Mouse (Mus musculus) left cerebral cortex, adult 2 months (tissue): Measurements from ENCODE around the gene Dusp27. TPM values are rescaled to one million over a fixed set of nuclear protein-coding genes. Genes with fewer than 3 reads are reported as not detected.

Source experiments
- DNase-seq, 2 experiments: peaks; one replicate each; pipeline ENCODE4 v3.0.0; 2021 to 2022; ENCODE audit warnings: low spot score in 2 of 2, mixed read lengths in 1 of 2; ENCODE audit errors: extremely low spot score in 1 of 2
- H3K27ac ChIP-seq: fragments of 200-600 bp; 2 replicates; pipeline ENCODE4 v1.8.1; 2022
- H3K4me3 ChIP-seq: fragments of 200-600 bp; 2 replicates; pipeline ENCODE4 v1.8.1; 2022
- CTCF ChIP-seq: fragments of 200-600 bp; IDR thresholded peaks from 2 replicates; pipeline ENCODE4 v1.8.1; 2022; ENCODE audit warnings: antibody characterized with exemption, mild to moderate bottlenecking, moderate library complexity
- intact Hi-C: fragments of 180-260 bp; cut with DNase I; formaldehyde crosslinking; loops from one replicate; pipeline ENCODE4 v1.15.1; 2025
- total RNA-seq, 2 experiments: library from RNA; stranded (reverse); gene quantifications; 2 replicates each; pipeline ENCODE4 v1.2.3; 2021

The Dusp27 gene
- total RNA-seq, 2 experiments from 2014 or later: 0.12 to 0.16 TPM

DNA sequence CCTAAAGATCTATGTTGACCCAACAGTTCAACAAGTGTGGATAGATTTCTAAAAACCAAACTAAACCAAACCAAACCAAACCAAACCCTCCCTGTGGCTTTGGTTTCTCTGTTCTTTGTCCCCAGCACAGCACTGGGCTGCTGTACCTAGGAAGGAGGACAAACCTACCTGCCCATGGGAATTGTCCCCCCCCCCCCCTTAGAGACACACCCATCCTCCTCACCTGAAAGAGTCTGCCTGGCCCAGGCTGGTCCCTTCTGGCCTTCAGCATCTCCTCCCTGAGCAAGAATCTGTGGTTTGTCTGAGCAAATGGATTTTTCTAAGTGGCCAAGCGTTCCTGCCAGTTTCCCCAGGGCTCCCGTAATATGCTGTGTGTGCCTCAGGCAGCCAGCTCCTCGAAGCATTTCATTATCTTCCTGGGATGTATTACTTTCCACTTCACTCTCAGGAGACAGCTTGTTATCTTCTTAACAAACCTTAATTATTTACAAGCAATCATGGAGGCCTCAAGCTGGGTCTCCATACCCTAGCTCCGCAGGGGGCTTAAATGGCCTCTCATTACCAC, 12.0 kb upstream of the Dusp27 start:
- Histone ChIP-seq H3K4me3 (no peak overlapping the region), H3K27ac (no peak overlapping the region)
- intact Hi-C loops: no loop called here
- DNase-seq: no peak
- TF ChIP-seq CTCF: no peak

DNA sequence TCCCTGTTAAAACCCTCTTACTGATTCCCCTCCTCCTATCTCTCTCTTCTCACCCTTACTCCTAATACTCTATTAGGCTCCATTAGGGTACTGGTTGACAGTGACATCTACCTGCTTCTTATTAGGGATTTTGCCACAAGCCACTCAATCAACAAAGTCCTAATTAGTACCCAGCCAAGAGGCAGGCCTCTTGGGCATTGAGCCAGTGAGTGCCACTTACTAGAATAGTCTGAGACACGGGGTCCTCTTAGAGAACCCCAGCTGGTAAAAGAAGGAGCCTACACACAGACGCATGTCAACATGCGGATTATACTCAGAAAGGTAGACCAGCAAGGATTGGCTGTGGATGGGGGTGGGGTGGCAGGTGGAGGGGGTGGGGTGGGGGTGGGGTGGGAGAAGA, 11.4 kb upstream of the Dusp27 start:
- TF ChIP-seq CTCF: no peak
- no peak for DNase-seq
- H3K4me3 ChIP-seq: no peak overlapping the region
- intact Hi-C loops: no loop called here
- H3K27ac ChIP-seq: no peak overlapping the region

DNA sequence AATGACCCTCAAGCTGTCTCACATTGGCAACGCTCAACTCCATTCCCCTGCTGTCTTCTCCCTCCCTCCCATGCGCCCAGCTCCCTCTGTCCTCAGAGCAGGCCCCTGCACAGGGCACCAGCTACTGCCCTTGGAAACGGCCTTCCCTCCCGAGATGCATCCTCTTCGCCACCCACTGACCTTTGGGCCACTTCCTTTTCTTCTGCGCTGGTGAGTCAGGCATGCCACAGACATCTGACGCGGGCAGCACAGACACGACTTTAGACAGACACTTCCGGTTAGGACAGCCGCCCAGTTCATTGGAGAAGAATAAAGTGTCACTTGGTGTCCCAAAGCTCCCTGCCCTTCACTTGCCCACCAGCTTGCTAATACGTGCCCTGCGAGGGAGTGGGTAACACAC, 10.4 kb upstream of the Dusp27 start:
- no peak overlapping the region for H3K27ac ChIP-seq
- intact Hi-C loops: no loop called here
- no peak for TF ChIP-seq CTCF
- H3K4me3 ChIP-seq: no peak overlapping the region
- no peak for DNase-seq

DNA sequence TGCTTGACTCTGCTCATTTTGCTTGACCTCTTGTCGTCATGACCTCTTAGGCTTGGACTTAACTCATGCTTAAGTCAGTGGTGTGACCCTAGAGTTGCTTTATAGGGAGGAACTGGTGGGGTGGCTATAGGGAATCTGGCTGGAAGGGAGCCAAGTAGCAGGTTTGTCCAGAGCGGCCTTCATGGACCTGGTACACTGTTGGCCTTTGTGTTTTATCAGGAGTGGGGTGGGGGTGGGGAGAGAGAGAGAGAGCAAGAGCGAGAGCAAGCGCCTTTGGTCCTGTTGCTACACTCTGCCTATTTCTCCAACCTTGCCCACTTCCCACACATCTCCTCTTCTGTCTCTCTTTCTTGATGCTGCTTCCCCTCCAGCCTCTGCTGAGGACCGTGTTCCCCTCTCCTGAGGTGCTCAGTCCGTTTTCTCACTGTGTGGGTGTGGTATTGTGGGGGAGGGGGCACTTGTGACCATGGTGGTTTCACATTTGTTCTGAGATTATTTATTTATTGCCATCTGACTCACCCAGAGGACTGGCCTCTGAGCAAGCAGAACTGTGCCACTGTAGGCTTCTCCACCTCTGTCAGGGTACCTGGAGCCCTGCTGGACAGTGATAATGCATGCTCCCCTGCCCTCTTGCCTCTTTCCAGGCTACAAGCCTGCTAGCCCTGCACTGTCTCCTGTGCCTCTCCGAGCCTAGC, 9.7 kb upstream of the Dusp27 start:
- DNase-seq: no peak
- no peak overlapping the region for H3K4me3 ChIP-seq
- H3K27ac ChIP-seq: no peak overlapping the region
- intact Hi-C loops: no loop called here
- no peak for TF ChIP-seq CTCF

DNA sequence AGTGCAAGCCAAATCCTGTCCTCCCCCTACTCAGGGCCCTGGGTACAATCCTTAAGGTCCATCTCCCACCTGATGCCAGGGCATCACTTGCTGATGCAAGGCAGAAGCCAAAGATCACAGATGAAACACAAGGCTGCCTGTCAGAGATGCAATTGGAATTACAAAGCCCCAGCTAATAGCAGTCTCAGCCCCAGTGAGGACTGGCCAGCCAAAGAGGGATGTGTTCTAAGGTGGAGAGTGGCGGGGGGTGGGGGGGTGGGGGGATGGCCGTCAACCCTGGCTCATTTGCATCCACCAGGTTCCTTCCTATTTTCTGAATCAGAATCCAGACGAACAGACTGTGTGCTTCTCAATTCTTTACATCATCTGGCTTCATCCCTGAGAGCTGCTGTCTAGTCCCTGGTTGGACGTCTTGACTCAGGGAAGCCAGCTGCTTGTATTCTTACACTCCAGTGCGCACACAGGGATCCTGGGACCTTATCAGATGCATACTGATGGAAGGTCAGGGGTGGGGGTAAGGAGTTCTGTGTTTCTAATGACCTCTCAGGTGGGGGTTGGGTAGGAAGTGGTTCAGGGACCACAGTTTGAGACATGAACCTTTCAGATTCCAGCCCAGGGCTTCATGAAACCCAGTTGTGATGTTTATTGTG, 7.5 kb upstream of the Dusp27 start:
- Histone ChIP-seq H3K27ac (no peak overlapping the region), H3K4me3 (no peak overlapping the region)
- no peak for DNase-seq
- no peak for TF ChIP-seq CTCF
- intact Hi-C loops: no loop called here

DNA sequence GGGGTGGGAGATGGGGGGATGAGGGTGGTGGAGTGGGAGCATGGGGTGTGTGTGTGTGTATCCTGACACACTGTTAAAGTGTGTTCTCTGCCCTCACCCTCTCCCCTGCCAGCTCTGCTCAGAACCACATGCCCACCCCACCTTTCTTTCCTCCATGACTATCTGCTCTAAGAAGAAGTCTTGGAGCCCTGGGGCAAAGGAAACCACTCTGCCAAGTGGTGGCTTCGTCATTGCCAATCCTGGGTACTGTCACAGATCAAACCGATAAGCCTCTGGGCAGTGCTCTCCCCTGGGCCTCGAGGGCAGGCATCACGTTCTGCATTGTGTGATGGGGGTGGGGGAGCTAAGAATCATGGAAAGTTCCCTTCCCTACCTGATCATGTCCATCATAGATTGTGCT, 4.6 kb upstream of the Dusp27 start:
- no peak overlapping the region for H3K27ac ChIP-seq
- H3K4me3 ChIP-seq: no peak overlapping the region
- intact Hi-C loops: no loop called here
- DNase-seq: no peak
- no peak for TF ChIP-seq CTCF

DNA sequence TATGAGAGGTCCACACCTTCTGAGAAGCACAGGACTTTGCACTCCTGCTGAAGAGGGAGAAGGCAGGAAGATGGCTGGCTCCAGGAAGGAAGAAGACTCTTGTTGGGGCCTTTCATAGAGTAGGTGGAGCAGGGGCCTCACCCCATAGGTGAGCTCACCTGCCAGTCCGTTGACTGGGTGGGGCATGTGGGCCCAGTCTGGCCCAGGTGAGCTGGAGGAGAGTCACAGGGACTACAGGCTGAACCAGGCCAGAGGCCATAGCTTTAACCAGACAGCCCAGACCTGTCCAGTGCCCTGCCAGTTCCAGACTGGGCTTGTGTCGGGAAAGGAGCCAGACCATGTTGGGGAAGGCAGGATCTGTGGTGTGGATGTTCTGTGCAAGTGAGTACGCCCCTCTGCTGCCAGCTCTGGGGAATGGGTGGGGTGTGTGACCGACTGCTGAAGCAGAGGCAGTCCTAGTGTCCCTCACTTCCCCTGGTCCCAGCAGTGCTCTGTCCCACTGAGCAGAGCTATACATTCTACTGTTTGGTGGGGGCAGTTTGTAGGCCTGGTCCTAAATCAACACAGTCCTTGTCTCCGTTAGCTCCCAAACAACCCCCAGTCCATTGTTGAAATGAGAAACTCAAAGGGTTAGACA, 2.6 kb upstream of the Dusp27 start, which contains the start of gene Gpa33:
Gene Gpa33, plus strand, starts transcription at position 15 of the 637 bp plus-strand sequence.
- no peak for DNase-seq
- intact Hi-C loops: no loop called here
- Histone ChIP-seq H3K27ac (no peak within 1 kb of the TSS), H3K4me3 (no peak within 1 kb of the TSS)
- no peak for TF ChIP-seq CTCF

DNA sequence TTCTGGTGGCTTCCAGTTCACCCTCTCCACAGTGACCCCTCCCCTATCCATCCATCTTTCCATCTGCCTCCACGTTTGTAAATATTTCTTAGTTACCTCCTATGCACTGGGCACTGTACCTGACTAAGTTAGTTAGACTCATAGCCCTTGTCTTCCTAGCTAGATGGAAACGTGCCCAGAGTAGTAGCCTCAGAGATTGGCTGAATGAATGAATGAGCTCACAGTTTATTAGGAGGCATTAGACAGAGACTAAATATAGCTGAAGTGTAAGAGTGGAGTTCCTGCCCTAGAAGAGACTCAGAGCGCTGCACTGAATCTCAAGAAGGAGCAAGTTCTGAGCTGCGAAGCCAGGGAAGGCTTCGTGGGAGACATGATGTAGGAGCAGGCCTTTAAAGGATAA, 829 bp upstream of the Dusp27 start:
- Histone ChIP-seq H3K27ac (no peak overlapping the region), H3K4me3 (no peak overlapping the region)
- intact Hi-C loops: no loop called here
- no peak for TF ChIP-seq CTCF
- no peak for DNase-seq

DNA sequence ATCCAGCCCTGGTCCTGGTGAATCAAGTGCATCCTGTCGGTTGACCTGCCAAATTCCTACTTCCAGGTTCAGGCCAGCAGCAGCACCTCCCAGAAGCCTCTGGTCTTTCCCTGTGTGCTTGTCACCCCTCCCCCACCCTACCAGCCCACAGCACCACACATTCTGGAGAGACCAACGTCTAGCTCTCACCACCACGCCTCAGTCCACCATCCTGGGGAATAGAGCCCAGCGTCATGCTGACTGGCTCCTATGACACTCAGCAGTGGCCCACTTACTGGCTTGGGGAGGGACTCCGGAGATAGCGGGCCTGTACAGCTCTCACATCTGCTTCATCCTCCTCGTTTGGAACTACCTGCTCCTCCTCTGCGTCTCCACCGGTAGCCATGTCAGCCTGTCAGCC, 927 bp downstream of the Dusp27 start:
- intact Hi-C loops: no loop called here
- no peak for TF ChIP-seq CTCF
- no peak for DNase-seq
- Histone ChIP-seq H3K4me3 (no peak overlapping the region), H3K27ac (no peak overlapping the region)

DNA sequence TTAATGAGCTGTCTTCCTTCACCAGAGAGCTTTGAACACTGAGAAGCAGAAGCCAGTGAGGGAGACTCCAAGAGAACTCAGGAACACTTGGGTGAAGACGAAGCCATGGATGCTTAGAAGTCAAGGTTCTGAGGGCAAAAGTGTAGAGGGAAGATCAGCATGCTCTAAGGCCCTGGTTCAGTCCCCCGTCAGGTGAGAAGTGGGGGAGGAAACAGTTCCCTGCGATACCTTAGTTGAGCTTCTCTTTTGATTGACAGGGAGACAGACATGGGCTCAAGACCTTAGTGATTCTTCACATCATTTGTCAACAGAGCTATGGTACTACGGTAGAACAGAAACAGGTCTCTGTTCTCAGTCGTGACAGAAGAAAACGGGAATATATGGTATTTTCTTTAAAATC, 1.4 kb downstream of the Dusp27 start:
- TF ChIP-seq CTCF: no peak
- no peak for DNase-seq
- Histone ChIP-seq H3K4me3 (no peak overlapping the region), H3K27ac (no peak overlapping the region)
- intact Hi-C loops: no loop called here

DNA sequence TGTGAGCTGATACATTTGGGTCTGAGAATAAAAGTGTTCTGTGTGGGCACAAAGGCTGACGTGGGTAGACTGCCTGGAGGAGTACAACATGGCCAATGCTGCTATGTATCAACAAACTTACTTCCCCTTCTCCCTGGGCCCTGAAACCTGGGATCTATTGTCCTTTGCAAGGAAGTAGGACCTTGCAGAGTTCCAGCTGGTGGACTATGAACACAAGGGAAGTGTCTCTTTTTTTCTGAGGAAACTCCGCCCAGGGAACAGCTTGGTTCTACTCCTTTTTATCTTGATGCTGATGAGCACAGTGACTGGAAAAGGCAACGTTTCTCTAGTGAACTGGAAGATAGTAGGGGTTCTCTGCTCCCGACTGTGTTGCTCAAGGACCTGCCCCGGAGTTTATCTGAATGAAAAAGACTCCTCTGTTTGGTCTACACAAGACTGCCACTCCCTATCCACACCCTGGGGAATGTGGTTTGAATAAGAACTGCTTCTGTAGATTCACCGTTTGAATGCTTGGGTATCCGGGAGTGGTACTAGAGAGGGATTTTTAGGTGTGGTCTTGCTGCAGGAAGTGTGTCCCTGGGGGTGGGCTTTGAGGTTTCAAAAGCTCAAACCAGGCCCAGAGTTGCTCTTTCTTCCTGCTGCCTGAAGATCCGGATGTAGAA, 2.7 kb downstream of the Dusp27 start:
- Histone ChIP-seq H3K27ac (no peak overlapping the region), H3K4me3 (no peak overlapping the region)
- DNase-seq: no peak
- intact Hi-C loops: no loop called here
- TF ChIP-seq CTCF: no peak

DNA sequence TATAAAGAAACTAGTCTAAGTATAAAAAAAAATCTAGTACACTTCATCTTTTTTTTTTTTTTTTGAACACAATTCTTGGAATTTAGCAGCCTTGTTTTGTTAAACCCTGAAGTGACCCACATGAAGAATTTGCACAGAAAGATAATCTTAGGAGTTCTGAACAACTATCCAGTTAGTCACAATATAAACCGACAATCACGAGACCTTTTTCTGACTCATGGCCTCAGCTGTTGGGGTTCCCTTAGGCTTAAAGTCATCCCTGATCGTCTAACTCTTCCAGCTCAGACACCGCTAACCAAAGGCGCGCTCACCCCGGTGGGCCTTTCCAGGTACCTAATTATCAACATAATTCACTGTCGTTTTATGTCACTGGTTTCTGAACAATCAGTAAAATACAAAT, 4.0 kb downstream of the Dusp27 start:
- no peak overlapping the region for H3K27ac ChIP-seq
- DNase-seq: no peak
- no peak overlapping the region for H3K4me3 ChIP-seq
- intact Hi-C loops: no loop called here
- no peak for TF ChIP-seq CTCF
